Mouse (Mus musculus): ENCODE measurements at regions not wholly inside any gene's neighbourhood (a gene's known extent, or its start where the extent isn't known, plus 50 kb on each side); places are given as distances from the start of the nearest gene placed in this dataset.

- TF ChIP-seq EP300 (IDR thresholded peaks at IDR 0.05; ENCODE audit: low read depth) = no peak
- TF ChIP-seq CTCF (IDR thresholded peaks at IDR 0.05; ENCODE audit: low read depth) = no peak
Measured at GRCm38 (mm10) chr15:94074161-94074950, 390.9 kb downstream of the Adamts20 start.
